Mouse (Mus musculus) limb, embryonic 14.5 days (tissue): ENCODE data around the gene Zbtb37. TPM values are rescaled to one million over a fixed set of nuclear protein-coding genes. Genes with fewer than 3 reads are reported as not detected.

Source experiments
- ATAC-seq: fragments of 200-750 bp; cut with Nextera tagmentation; 2 replicates; pipeline ENCODE4 v1.8.0; 2017; ENCODE audit warnings: low read depth, moderate number of reproducible peaks, moderate TSS enrichment; ENCODE audit not compliant: low FRiP score
- DNase-seq: peaks from one replicate; pipeline ENCODE4 v3.0.0-alpha.2; 2015; ENCODE audit warnings: low spot score
- H3K27ac ChIP-seq: fragments of 300-500 bp; sonication (generic); replicated peaks from 2 replicates; pipeline ENCODE4 v1.5.1; 2014; ENCODE audit warnings: low read depth, mild to moderate bottlenecking, low read length, moderate library complexity, mixed read lengths
- H3K27me3 ChIP-seq: fragments of 300-500 bp; sonication (generic); 2 replicates; pipeline ENCODE4 v1.6.1; 2014; ENCODE audit warnings: low read length, mixed read lengths; ENCODE audit not compliant: control insufficient read depth, insufficient read depth
- H3K36me3 ChIP-seq: fragments of 300-500 bp; sonication (generic); 2 replicates; pipeline ENCODE4 v1.6.1; 2014; ENCODE audit warnings: mild to moderate bottlenecking, low read length, moderate library complexity, mixed read lengths; ENCODE audit not compliant: control insufficient read depth, insufficient read depth
- H3K4me1 ChIP-seq: fragments of 300-500 bp; sonication (generic); 2 replicates; pipeline ENCODE4 v1.6.1; 2014; ENCODE audit warnings: antibody characterized with exemption, low read length, mixed read lengths; ENCODE audit not compliant: control insufficient read depth, insufficient read depth
- H3K4me2 ChIP-seq: fragments of 300-500 bp; sonication (generic); replicated peaks from 2 replicates; pipeline ENCODE4 v1.6.1; 2014; ENCODE audit warnings: low read depth, mild to moderate bottlenecking, low read length, moderate library complexity; ENCODE audit not compliant: severe bottlenecking
- H3K4me3 ChIP-seq: fragments of 300-500 bp; sonication (generic); replicated peaks from 2 replicates; pipeline ENCODE4 v1.5.1; 2014; ENCODE audit warnings: low read length
- H3K9ac ChIP-seq: fragments of 300-500 bp; sonication (generic); 2 replicates; pipeline ENCODE4 v1.6.1; 2014; ENCODE audit warnings: mild to moderate bottlenecking, low read depth, low read length, moderate library complexity; ENCODE audit not compliant: severe bottlenecking
- H3K9me3 ChIP-seq: fragments of 300-500 bp; sonication (generic); 2 replicates; pipeline ENCODE4 v1.6.1; 2016; ENCODE audit warnings: low read length; ENCODE audit not compliant: control insufficient read depth
- POLR2A ChIP-seq: fragments of 200-500 bp; IDR thresholded peaks from 2 replicates; pipeline ENCODE4 v1.8.0; 2012; ENCODE audit warnings: inconsistent platforms, mild to moderate bottlenecking, moderate library complexity, borderline replicate concordance; ENCODE audit not compliant: insufficient read depth, insufficient read length; ENCODE audit errors: extremely low read depth
- WGBS: fragments of 180-500 bp; shearing (Covaris S2); extraction: QIAGEN DNeasy Blood & Tissue Kit; methylation state at CpG from one replicate; pipeline ENCODE4 v1.1.7; 2014; 5-methylcytosine and 5-hydroxymethylcytosine counted together
- polyA plus RNA-seq, 2 experiments: library from polyadenylated mRNA; depleted of rRNA in 1 of 2; stranded (reverse) in 1 of 2; unstranded in 1 of 2; fragments of >200 nt; fragmentation: Nextera tagmentation in 1 of 2; extraction: Ambion mirVana in 1 of 2; gene quantifications; 2 replicates each; pipeline versions ENCODE4 v1.2.1 to v1.2.3; 2012 to 2014

The Zbtb37 gene
- polyA plus RNA-seq, 2 experiments: 5.2 to 6.9 TPM

DNA sequence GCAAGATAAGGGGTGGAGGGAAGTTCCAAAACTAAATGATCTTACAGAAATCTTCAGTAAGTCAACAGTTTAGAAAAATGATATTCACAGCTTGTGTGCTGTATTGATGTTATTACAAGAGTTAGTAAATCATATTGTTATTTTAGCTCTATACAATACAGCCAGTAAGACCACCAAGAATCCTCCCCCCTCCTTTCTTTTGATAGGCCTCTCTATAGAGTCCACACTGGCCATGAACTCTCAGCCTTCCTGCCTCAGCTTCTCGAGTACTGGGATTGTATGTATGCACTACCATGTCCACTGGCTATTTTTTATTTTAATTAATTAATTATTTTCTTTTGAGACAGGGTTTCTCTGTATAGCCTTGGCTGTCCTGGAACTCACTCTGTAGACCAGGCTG is 28.7 kb upstream of the Zbtb37 start:
- Histone ChIP-seq H3K9ac (no peak overlapping the region), H3K27ac (no peak overlapping the region), H3K36me3 (no peaks in the 10 kb centered on the region), H3K4me2 (no peak overlapping the region), H3K4me1 (no peaks in the 10 kb centered on the region), H3K4me3 (no peak overlapping the region), H3K9me3 (no peaks in the 10 kb centered on the region), H3K27me3 (no peaks in the 10 kb centered on the region)
- no peak for TF ChIP-seq POLR2A
- ATAC-seq: no peak
- no peak for DNase-seq
- 83% methylated on average over 1 of the region's 1 CpGs for WGBS

DNA sequence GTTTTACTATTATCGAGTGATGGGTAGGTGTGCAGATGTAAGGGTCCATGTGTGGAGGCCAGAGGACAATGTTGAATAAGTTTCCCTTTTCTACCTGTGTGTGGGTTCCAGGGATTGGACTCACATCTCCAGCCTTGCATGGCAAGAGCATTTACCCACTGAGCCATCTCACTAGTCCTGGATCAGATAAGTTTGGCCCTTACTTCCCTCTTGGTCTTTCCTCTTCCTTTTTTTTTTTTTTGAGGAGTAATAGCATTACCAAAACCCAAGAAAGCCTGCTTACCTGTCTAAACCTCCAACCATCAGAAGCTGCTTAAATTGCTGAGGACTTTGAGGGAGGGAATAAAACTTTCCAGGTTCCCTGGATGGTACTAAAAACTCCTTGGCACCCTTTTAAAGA is 22.5 kb upstream of the Zbtb37 start:
- H3K27ac ChIP-seq: no peak overlapping the region
- H3K4me1 ChIP-seq: no peaks in the 10 kb centered on the region
- H3K36me3 ChIP-seq: peaks cover 22% of the 10 kb centered on the region; the same call in 1 of the 2 replicates
- 90% methylated on average over 1 of the region's 1 CpGs for WGBS
- no peaks in the 10 kb centered on the region for H3K9me3 ChIP-seq
- TF ChIP-seq POLR2A: no peak
- H3K9ac ChIP-seq: no peak overlapping the region
- H3K4me3 ChIP-seq: no peak overlapping the region
- H3K4me2 ChIP-seq: no peak overlapping the region
- no peak for DNase-seq
- no peaks in the 10 kb centered on the region for H3K27me3 ChIP-seq
- no peak for ATAC-seq

DNA sequence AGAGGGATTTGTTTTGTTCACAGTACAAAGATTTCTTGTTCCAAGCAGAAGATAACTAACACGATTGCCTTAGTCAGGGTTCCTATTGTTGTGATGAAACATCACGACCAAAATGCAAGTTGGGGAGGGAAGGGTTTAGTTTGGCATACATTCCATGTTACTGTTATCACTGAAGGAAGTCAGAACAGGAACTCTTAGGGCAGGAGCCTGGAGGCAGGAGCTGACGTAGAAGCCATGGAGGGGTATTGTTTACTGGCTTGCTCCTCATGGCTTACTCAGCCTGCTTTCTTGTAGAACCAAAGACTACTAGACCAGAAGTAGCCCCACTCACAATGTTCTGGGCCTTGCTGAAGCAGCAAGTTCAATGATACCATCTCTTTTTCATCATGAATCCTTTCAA is 12.3 kb upstream of the Zbtb37 start:
- no peak overlapping the region for H3K9ac ChIP-seq
- H3K27ac ChIP-seq: no peak overlapping the region
- no peaks in the 10 kb centered on the region for H3K9me3 ChIP-seq
- H3K4me2 ChIP-seq: no peak overlapping the region
- peaks cover 31% of the 10 kb centered on the region for H3K36me3 ChIP-seq
- DNase-seq (no peak), ATAC-seq (no peak)
- no peak for TF ChIP-seq POLR2A
- H3K27me3 ChIP-seq: no peaks in the 10 kb centered on the region
- H3K4me3 ChIP-seq: no peak overlapping the region
- H3K4me1 ChIP-seq: no peaks in the 10 kb centered on the region
- WGBS: 80% methylated on average over 3 of the region's 3 CpGs

DNA sequence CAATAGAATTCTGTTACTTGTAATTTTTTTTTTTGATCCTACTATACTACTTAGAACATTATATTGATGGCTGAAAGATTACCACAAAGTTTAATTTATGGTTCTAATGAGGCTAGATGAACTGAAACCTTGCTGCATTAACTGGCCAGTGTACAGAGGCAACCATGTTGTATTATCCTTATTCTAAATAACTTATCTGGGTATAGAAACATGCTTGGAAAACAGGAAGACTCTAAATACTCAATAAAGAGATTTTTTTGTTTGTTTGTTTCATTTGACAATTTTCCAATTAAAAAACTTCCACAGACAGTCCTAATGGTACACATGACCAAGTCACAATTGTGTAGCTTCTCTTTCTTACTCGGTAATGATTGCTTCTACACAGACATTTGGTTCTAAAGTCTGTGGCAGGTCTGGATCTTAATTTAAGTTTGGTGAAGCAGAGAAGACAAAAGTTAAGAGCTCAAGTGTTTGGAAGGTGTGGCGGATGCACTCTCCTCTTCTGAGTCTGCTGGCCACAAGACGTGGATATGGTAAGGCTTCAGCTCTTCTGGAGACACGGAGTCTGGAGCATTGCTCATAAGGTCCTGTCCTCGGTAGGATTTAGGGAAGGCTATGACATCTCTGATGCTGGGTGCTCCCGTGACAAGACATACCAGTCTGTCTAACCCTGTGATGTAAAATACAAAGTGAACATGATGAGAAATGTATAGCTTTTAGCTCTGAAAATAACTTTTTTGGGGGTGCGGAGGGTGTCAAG is 6.8 kb upstream of the Zbtb37 start:
- no peak for TF ChIP-seq POLR2A
- peaks cover 49% of the 10 kb centered on the region for H3K36me3 ChIP-seq

DNA sequence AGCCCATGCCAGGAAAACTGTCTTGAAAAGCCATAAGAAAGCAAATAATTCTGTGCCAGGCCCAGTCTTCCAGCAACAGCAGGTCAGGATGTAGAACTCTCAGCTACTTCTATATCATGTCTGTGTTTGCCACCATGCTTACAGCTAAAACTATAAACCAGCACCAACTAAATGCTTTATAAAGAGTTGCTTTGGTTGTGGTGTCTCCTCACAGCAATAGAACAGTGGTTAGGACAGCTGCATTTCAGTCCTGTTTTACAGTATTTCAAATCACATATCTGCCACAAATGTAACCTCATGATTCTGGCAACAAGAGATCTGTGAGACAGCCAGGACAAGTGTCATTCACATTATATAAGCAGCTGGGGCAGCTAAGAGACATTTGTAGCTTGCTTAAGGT is 6.2 kb upstream of the Zbtb37 start:
- Histone ChIP-seq H3K27ac (no peak overlapping the region), H3K9ac (no peak overlapping the region), H3K36me3 (peaks cover 52% of the 10 kb centered on the region), H3K4me1 (peaks cover 9% of the 10 kb centered on the region; the same call in 1 of the 2 replicates), H3K4me3 (no peak overlapping the region), H3K27me3 (no peaks in the 10 kb centered on the region), H3K4me2 (no peak overlapping the region), H3K9me3 (no peaks in the 10 kb centered on the region)
- TF ChIP-seq POLR2A: no peak
- no peak for DNase-seq
- no peak for ATAC-seq

More for the DNA sequence above, 6.8 kb upstream of the Zbtb37 start:
- DNase-seq (no peak), ATAC-seq (no peak)
- Histone ChIP-seq H3K27me3 (no peaks in the 10 kb centered on the region), H3K27ac (no peak overlapping the region), H3K9ac (no peak overlapping the region), H3K4me3 (no peak overlapping the region), H3K9me3 (no peaks in the 10 kb centered on the region), H3K4me2 (no peak overlapping the region), H3K4me1 (peaks cover 9% of the 10 kb centered on the region; the same call in 1 of the 2 replicates)
- WGBS: 93% methylated on average over 7 of the region's 7 CpGs
